Mouse (Mus musculus) intestine, embryonic 16.5 days (tissue): ENCODE measurements around the gene Ckap4. TPM values are rescaled to one million over a fixed set of nuclear protein-coding genes. Genes with fewer than 3 reads are reported as not detected.
A peak's percentile ranks its signal among the peaks of the same experiment; 100 is the strongest.
"Not testable (repeated sequence)": the region's sequence is repeated elsewhere in the genome, so short reads cannot be mapped to it uniquely, and the experiment has no call there.

Experiments used
- ATAC-seq: fragments of 200-750 bp; cut with Nextera tagmentation; 2 replicates; pipeline ENCODE4 v1.8.0; 2017; ENCODE audit warnings: moderate TSS enrichment, moderate library complexity
- H3K27ac ChIP-seq: fragments of 300-500 bp; sonication (generic); 2 replicates; pipeline ENCODE4 v1.5.1; 2014; ENCODE audit warnings: mild to moderate bottlenecking, low read length
- H3K27me3 ChIP-seq: fragments of 300-500 bp; sonication (generic); replicated peaks from 2 replicates; pipeline ENCODE4 v1.6.1; 2014; ENCODE audit warnings: low read length, control low read depth, mixed read lengths; ENCODE audit not compliant: control insufficient read depth, insufficient read depth
- H3K36me3 ChIP-seq: fragments of 300-500 bp; sonication (generic); 2 replicates; pipeline ENCODE4 v1.6.1; 2014; ENCODE audit warnings: low read length, control low read depth; ENCODE audit not compliant: control insufficient read depth, insufficient read depth
- H3K4me1 ChIP-seq: fragments of 300-500 bp; sonication (generic); 2 replicates; pipeline ENCODE4 v1.6.1; 2014; ENCODE audit warnings: low read length, control low read depth, mixed read lengths; ENCODE audit not compliant: control insufficient read depth, insufficient read depth
- H3K4me2 ChIP-seq: fragments of 300-500 bp; sonication (generic); 2 replicates; pipeline ENCODE4 v1.6.1; 2014; ENCODE audit warnings: low read depth, low read length, control low read depth
- H3K4me3 ChIP-seq: fragments of 300-500 bp; sonication (generic); 2 replicates; pipeline ENCODE4 v1.5.1; 2014; ENCODE audit warnings: mild to moderate bottlenecking, low read length
- H3K9ac ChIP-seq: fragments of 300-500 bp; sonication (generic); 2 replicates; pipeline ENCODE4 v1.6.1; 2014; ENCODE audit warnings: low read depth, low read length
- H3K9me3 ChIP-seq: fragments of 300-500 bp; sonication (generic); 2 replicates; pipeline ENCODE4 v1.6.1; 2016; ENCODE audit warnings: low read length, control low read depth; ENCODE audit not compliant: control insufficient read depth
- WGBS: fragments of 180-500 bp; shearing (Covaris S2); extraction: QIAGEN DNeasy Blood & Tissue Kit; methylation state at CpG from one replicate; pipeline ENCODE4 v1.1.7; 2014; 5-methylcytosine and 5-hydroxymethylcytosine counted together
- polyA plus RNA-seq: library from polyadenylated mRNA; unstranded; fragments of >200 nt; fragmentation: Nextera tagmentation; extraction: Ambion mirVana; gene quantifications from 2 replicates; pipeline ENCODE4 v1.2.1, GENCODE M21; 2015

The Ckap4 gene
- polyA plus RNA-seq, 1 experiment from 2014 or later: 14.4 TPM

DNA sequence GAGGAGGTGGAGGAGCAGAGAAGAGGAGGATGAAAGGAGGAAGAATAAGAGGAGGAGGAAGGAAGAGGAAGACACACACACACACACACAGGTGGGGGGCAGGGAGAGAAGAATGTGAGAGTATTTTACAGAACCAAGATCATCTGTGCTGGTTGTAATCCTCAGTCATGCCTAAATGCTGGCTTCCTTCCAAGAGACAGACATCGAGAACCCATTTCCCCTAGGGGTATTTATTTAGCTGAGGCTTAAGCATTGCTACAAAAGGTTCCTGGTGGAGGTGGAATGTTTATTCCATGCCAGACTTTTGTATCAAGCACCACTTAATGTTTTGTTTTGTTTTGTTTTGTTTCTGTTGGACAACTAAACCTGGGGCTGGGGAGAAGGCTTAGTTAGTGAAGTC lies 49.2 kb downstream of the Ckap4 start:
- Histone ChIP-seq H3K9me3 (no peaks in the 10 kb centered on the region), H3K4me1 (peaks cover 9% of the 10 kb centered on the region), H3K36me3 (no peaks in the 10 kb centered on the region), H3K27me3 (no peaks in the 10 kb centered on the region), H3K4me3 (no peak overlapping the region), H3K27ac (no peak overlapping the region), H3K4me2 (no peak overlapping the region), H3K9ac (no peak overlapping the region)
- no peak for ATAC-seq
- WGBS: 45% methylated on average over 1 of the region's 1 CpGs

- Histone ChIP-seq H3K36me3 (no peaks in the 10 kb centered on the region), H3K9me3 (no peaks in the 10 kb centered on the region), H3K9ac (no peak overlapping the region), H3K27ac (no peak overlapping the region), H3K27me3 (no peaks in the 10 kb centered on the region), H3K4me3 (no peak overlapping the region), H3K4me2 (no peak overlapping the region), H3K4me1 (peaks cover 9% of the 10 kb centered on the region)
- peak; percentile 92 for ATAC-seq
- WGBS: 56% methylated on average over 3 of the region's 3 CpGs
These were observed 50.3 kb downstream of the Ckap4 start for GRCm38 (mm10) chr10:84483553-84483952.

DNA sequence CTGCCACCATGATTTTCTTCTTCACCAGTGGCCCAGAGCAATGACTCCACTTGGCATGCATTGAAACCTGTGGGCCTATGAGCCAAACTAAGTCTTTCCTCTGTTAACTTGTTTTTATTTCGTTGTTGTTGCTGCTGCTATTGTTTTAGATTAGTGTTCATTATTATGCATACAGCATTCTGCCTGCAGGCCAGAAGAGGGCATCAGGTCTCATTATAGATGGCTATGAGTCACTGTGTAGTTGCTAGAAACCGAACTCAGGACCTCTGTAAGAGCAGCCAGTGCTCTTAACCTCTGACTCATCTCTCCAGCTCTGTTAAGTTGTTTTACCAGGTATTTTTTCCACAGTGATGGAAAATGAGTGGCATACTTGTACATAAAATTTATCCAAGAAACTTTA lies 50.8 kb downstream of the Ckap4 start:
- no peaks in the 10 kb centered on the region for H3K36me3 ChIP-seq
- H3K9ac ChIP-seq: no peak overlapping the region
- H3K27ac ChIP-seq: no peak overlapping the region
- peaks cover 9% of the 10 kb centered on the region for H3K4me1 ChIP-seq
- H3K4me3 ChIP-seq: no peak overlapping the region
- 80% methylated on average over 2 of the region's 2 CpGs for WGBS
- H3K4me2 ChIP-seq: no peak overlapping the region
- H3K27me3 ChIP-seq: no peaks in the 10 kb centered on the region
- H3K9me3 ChIP-seq: no peaks in the 10 kb centered on the region
- ATAC-seq: peak; percentile 32; the same call in 1 of the 2 replicates

DNA sequence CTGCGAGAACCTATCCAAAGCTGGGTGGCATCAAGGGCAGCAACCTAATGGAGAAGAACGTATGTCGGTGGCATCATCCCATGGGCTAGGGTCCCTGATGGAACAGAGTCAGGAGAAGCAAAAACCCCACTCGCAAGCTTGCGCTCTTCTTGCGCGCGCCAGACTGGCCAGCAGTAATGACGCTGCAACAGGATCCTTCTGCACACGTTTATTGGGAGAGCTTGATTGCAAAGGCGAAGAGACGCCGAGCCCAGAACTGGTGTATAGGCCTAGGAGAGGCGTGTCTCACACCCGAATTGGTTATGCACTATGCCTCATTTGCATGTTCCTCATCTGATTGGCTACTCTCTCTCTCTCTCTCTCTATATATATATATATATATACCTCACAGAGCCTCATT lies 51.4 kb downstream of the Ckap4 start:
- not testable (repeated sequence) for ATAC-seq, H3K9ac ChIP-seq, H3K27ac ChIP-seq

DNA sequence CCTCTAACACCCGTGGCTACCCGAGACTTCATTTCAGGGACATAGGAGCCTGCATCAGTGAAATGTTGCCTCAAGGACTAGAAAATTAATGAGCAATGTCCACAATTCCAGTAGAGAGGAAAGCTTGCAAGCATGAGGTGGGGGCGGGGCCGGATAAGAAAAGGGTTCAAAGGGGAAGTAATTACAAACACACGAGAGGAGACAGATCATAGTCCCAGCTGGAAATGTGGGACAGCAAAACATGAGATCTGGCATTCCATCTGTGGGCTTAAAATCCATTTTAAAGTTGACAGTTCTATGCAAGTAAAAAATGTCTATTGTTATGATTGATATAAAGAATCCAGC lies 52.6 kb downstream of the Ckap4 start:
- Histone ChIP-seq H3K4me3 (no peak overlapping the region), H3K27ac (no peak overlapping the region), H3K4me2 (no peak overlapping the region)

More for the DNA sequence above, 51.4 kb downstream of the Ckap4 start:
- not testable (repeated sequence) for H3K4me2 ChIP-seq, H3K36me3 ChIP-seq, H3K4me3 ChIP-seq, H3K9me3 ChIP-seq, H3K27me3 ChIP-seq
- peaks cover 14% of the 10 kb centered on the region for H3K4me1 ChIP-seq
- 95% methylated on average over 15 of the region's 15 CpGs for WGBS

GRCm38 (mm10) chr10:84480667-84481326 lies 53.1 kb downstream of the Ckap4 start:
- Histone ChIP-seq H3K4me2 (no peak overlapping the region), H3K9me3 (no peaks in the 10 kb centered on the region), H3K27ac (no peak overlapping the region), H3K4me3 (no peak overlapping the region), H3K36me3 (no peaks in the 10 kb centered on the region), H3K4me1 (peaks cover 15% of the 10 kb centered on the region), H3K9ac (no peak overlapping the region), H3K27me3 (no peaks in the 10 kb centered on the region)
- no peak for ATAC-seq
- WGBS: 60% methylated on average over 8 of the region's 8 CpGs

More for the DNA sequence above, 52.6 kb downstream of the Ckap4 start:
- Histone ChIP-seq H3K9me3 (no peaks in the 10 kb centered on the region), H3K4me1 (peaks cover 15% of the 10 kb centered on the region), H3K27me3 (no peaks in the 10 kb centered on the region), H3K9ac (no peak overlapping the region), H3K36me3 (no peaks in the 10 kb centered on the region)
- WGBS: 55% methylated on average over 5 of the region's 5 CpGs
- no peak for ATAC-seq

DNA sequence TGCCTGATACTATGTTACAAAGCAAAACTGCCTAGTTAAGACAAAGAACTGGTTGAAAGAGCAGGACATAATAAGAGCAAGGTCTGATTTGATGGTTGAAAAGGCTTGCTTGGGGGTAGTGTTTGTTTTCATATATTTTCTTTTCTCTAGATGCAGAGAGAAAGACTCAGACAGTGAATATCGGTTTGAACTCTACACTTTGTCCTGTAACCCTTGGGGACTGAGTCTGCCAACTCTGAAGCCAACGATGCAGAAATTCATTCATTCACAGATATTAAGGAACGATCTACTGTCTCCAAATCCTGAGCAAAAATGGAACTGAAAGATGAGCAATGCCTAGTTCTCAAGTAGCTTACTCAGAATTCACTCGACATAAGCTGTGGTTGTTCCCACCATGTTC lies 53.7 kb downstream of the Ckap4 start:
- Histone ChIP-seq H3K4me3 (no peak overlapping the region), H3K27ac (no peak overlapping the region), H3K27me3 (no peaks in the 10 kb centered on the region), H3K4me2 (no peak overlapping the region), H3K4me1 (peaks cover 15% of the 10 kb centered on the region), H3K9me3 (no peaks in the 10 kb centered on the region), H3K36me3 (no peaks in the 10 kb centered on the region), H3K9ac (no peak overlapping the region)
- ATAC-seq: no peak
- WGBS: 85% methylated on average over 4 of the region's 4 CpGs

- Histone ChIP-seq H3K9ac (no peak overlapping the region), H3K27me3 (no peaks in the 10 kb centered on the region), H3K27ac (no peak overlapping the region), H3K36me3 (no peaks in the 10 kb centered on the region), H3K4me3 (no peak overlapping the region), H3K4me2 (no peak overlapping the region), H3K4me1 (peaks cover 15% of the 10 kb centered on the region), H3K9me3 (no peaks in the 10 kb centered on the region)
- 20% methylated on average over 3 of the region's 3 CpGs for WGBS
- no peak; the same call in 1 of the 2 replicates for ATAC-seq
These were observed 56.2 kb downstream of the Ckap4 start for GRCm38 (mm10) chr10:84477613-84478076.

DNA sequence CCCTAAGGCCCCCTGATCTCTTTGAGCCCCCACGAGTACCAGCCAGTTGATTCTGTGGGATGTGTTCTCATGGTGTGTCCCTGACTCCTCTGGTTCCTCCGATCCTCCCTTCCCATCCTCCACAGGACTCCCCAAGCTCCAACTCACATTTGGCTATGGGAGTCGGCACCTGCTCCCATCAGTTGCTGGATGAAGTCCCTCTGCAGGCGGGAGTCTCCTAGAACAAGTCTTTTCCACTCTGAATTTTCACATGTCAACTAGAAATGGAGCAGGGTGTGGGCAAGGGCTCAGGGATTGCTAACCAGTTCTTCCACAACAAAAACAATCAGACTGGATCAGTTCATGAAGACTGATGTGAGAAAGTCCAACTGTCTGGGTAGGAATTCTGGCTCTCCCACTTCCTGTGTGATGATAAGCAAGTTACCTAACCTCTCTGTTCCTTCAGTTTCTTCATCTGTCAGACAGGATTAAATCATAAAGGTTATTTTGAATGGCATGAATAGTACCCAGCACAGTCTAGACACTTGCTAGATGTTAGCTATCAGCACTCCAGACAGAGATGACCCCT lies 56.7 kb downstream of the Ckap4 start:
- H3K36me3 ChIP-seq: no peaks in the 10 kb centered on the region
- H3K4me2 ChIP-seq: no peak overlapping the region
- no peak overlapping the region for H3K27ac ChIP-seq
- no peak overlapping the region for H3K9ac ChIP-seq
- ATAC-seq: no peak
- H3K27me3 ChIP-seq: no peaks in the 10 kb centered on the region
- no peaks in the 10 kb centered on the region for H3K9me3 ChIP-seq
- no peak overlapping the region for H3K4me3 ChIP-seq
- 59% methylated on average over 4 of the region's 4 CpGs for WGBS
- peaks cover 15% of the 10 kb centered on the region for H3K4me1 ChIP-seq
